Mouse (Mus musculus) kidney, adult 2 months (tissue): ENCODE measurements around the gene Coq7. TPM values are rescaled to one million over a fixed set of nuclear protein-coding genes. Genes with fewer than 3 reads are reported as not detected.
A peak's percentile ranks its signal among the peaks of the same experiment; 100 is the strongest.

Source experiments
- DNase-seq: peaks from one replicate; pipeline ENCODE4 v3.0.0; 2021
- H3K27ac ChIP-seq: fragments of 200-500 bp; 2 replicates; pipeline ENCODE4 v1.5.1; 2012; ENCODE audit warnings: low read depth, low read length, control low read depth, inconsistent platforms; ENCODE audit not compliant: insufficient read depth
- H3K27me3 ChIP-seq: fragments of 200-500 bp; replicated peaks from 2 replicates; pipeline ENCODE4 v1.6.1; 2012; ENCODE audit warnings: mild to moderate bottlenecking, moderate library complexity, low read length, inconsistent platforms; ENCODE audit not compliant: control insufficient read depth, insufficient read depth
- H3K36me3 ChIP-seq: fragments of 200-500 bp; 2 replicates; pipeline ENCODE4 v1.6.1; 2012; ENCODE audit warnings: mild to moderate bottlenecking, moderate library complexity, low read length, inconsistent platforms; ENCODE audit not compliant: control insufficient read depth, insufficient read depth
- H3K4me1 ChIP-seq: fragments of 200-500 bp; 2 replicates; pipeline ENCODE4 v1.6.1; 2011; ENCODE audit warnings: low read length; ENCODE audit not compliant: control insufficient read depth, insufficient read depth
- H3K4me3 ChIP-seq: fragments of 200-500 bp; 2 replicates; pipeline ENCODE4 v1.5.1; 2011; ENCODE audit warnings: mild to moderate bottlenecking, low read depth, low read length, control low read depth; ENCODE audit not compliant: insufficient read depth
- CTCF ChIP-seq: fragments of 200-500 bp; conservative IDR thresholded peaks from 2 replicates; pipeline ENCODE4 v1.5.1; 2011; ENCODE audit warnings: low read depth, mild to moderate bottlenecking, control low read depth, low read length, moderate library complexity, mixed read lengths; ENCODE audit not compliant: insufficient read depth, insufficient read length
- POLR2A ChIP-seq: fragments of 200-500 bp; IDR thresholded peaks from one replicate; pipeline ENCODE4 v1.6.1; 2011; ENCODE audit warnings: low read depth, low read length, control low read depth
- WGBS: fragments of 180-500 bp; shearing (Covaris S2); methylation state at CpG from one replicate; pipeline ENCODE4 v1.1.7; 2018; 5-methylcytosine and 5-hydroxymethylcytosine counted together
- polyA plus RNA-seq: library from polyadenylated mRNA; depleted of rRNA; stranded (reverse); fragments of >200 nt; gene quantifications from 2 replicates; pipeline ENCODE4 v1.2.3, GENCODE M21; 2012

Coq7 gene
- polyA plus RNA-seq, 1 experiment, result 82.6 TPM

DNA sequence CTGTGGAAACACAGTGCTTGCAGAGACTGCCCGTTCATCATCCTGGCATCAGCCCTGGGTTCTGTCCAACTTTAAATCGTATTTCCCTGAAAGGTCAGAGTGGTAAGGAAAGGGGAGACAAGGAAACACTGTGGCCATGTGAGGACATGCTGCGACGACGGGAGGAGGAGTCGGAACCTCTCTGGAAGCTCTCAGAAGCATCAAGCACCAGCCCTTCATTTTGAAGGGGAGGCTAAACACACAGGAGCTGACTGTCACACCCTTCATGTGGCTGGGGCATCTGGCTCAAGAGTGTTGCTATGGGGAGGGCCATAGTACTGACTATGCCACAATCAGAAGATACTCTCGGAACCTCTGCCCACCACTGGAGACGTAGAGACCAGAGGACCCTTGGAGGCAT, 13.5 kb downstream of the Coq7 start:
- TF ChIP-seq CTCF (no peak), POLR2A (no peak)
- H3K27me3 ChIP-seq, result no peaks in the 10 kb centered on the region
- H3K4me1 ChIP-seq, result no peaks in the 10 kb centered on the region; the same call in 1 of the 2 replicates
- no peak overlapping the region for H3K27ac ChIP-seq
- no peak for DNase-seq
- H3K36me3 ChIP-seq, result no peaks in the 10 kb centered on the region
- 65% methylated on average over 8 of the region's 8 CpGs for WGBS
- no peak overlapping the region for H3K4me3 ChIP-seq

GRCm38 (mm10) chr7:118518687-118519086, 14.5 kb downstream of the Coq7 start:
- peak; percentile 79 for DNase-seq
- no peaks in the 10 kb centered on the region; the same call in 1 of the 2 replicates for H3K4me1 ChIP-seq
- H3K27ac ChIP-seq, result no peak overlapping the region
- no peak overlapping the region for H3K4me3 ChIP-seq
- TF ChIP-seq POLR2A (no peak), CTCF (peak; percentile 72)
- H3K36me3 ChIP-seq, result no peaks in the 10 kb centered on the region
- H3K27me3 ChIP-seq, result no peaks in the 10 kb centered on the region
- 4% methylated on average over 18 of the region's 18 CpGs for WGBS

GRCm38 (mm10) chr7:118517819-118518218, 15.3 kb downstream of the Coq7 start:
- 70% methylated on average over 2 of the region's 2 CpGs for WGBS
- DNase-seq, result no peak

GRCm38 (mm10) chr7:118508556-118508955, 24.6 kb downstream of the Coq7 start:
- Histone ChIP-seq H3K36me3 (no peaks in the 10 kb centered on the region), H3K27ac (no peak overlapping the region), H3K4me3 (no peak overlapping the region), H3K27me3 (no peaks in the 10 kb centered on the region), H3K4me1 (no peaks in the 10 kb centered on the region)
- WGBS, result 74% methylated on average over 7 of the region's 7 CpGs
- TF ChIP-seq POLR2A (no peak), CTCF (no peak)
- no peak for DNase-seq

More at GRCm38 (mm10) chr7:118517819-118518218, 15.3 kb downstream of the Coq7 start:
- H3K36me3 ChIP-seq, result no peaks in the 10 kb centered on the region
- H3K4me3 ChIP-seq, result no peak overlapping the region
- TF ChIP-seq POLR2A (no peak), CTCF (peak; percentile 56)
- no peaks in the 10 kb centered on the region for H3K27me3 ChIP-seq
- no peaks in the 10 kb centered on the region; the same call in 1 of the 2 replicates for H3K4me1 ChIP-seq
- H3K27ac ChIP-seq, result no peak overlapping the region

DNA sequence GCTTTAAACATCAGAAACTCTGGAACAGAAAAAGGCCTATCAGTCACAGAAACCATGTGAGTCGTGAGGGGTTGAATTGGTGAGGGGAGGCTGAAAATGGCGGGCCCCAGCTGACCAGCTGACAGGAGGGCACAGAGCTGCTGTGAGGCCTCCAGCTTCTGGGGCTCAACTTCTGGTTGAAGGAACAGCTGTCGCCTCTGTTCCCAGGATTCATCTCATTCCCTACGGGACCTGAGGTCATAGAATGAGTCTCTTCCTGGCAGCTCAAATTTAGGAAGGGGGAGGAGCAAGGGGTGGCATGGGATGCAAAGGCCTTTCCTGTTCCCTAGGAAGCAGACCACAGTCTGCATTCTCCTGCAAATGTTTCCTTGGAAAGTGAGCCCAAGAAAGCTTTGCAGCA, 29.3 kb downstream of the Coq7 start:
- peak; percentile 30 for DNase-seq

DNA sequence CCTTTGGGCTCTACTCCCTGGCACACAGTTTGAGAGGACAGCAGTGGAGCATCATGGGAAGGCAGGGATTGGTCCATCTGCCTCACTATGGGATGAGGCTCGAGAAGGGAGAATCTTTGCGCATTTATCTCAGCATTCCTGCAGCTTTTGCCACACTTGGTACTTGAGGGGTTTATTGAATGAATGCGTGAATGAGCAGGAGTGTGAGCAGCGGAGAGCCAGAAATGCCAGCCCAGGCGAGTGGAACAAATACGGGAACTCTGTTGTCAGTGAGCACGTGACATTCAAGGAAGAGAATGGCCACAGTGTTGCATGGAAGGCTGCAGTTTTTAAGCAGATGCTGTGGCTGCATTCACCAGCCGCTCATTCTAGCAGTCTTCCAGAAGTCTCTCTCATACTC, 30.8 kb downstream of the Coq7 start:
- Histone ChIP-seq H3K27me3 (no peaks in the 10 kb centered on the region), H3K27ac (no peak overlapping the region), H3K36me3 (no peaks in the 10 kb centered on the region), H3K4me3 (no peak overlapping the region), H3K4me1 (no peaks in the 10 kb centered on the region)
- WGBS, result 62% methylated on average over 8 of the region's 8 CpGs
- DNase-seq, result no peak
- TF ChIP-seq CTCF (no peak), POLR2A (no peak)

More for the DNA sequence above, 29.3 kb downstream of the Coq7 start:
- Histone ChIP-seq H3K27ac (no peak overlapping the region), H3K4me3 (no peak overlapping the region), H3K27me3 (no peaks in the 10 kb centered on the region), H3K36me3 (no peaks in the 10 kb centered on the region), H3K4me1 (no peaks in the 10 kb centered on the region)
- TF ChIP-seq CTCF (no peak), POLR2A (no peak)
- WGBS, result 75% methylated on average over 4 of the region's 4 CpGs

GRCm38 (mm10) chr7:118499784-118500435, 33.2 kb downstream of the Coq7 start:
- H3K36me3 ChIP-seq, result no peaks in the 10 kb centered on the region
- no peaks in the 10 kb centered on the region for H3K27me3 ChIP-seq
- H3K27ac ChIP-seq, result no peak overlapping the region
- DNase-seq, result no peak
- TF ChIP-seq POLR2A (no peak), CTCF (no peak)
- no peak overlapping the region for H3K4me3 ChIP-seq
- H3K4me1 ChIP-seq, result no peaks in the 10 kb centered on the region
- WGBS, result 54% methylated on average over 7 of the region's 7 CpGs
